Mouse (Mus musculus): ENCODE data around the gene Kdelr2. TPM values are rescaled to one million over a fixed set of nuclear protein-coding genes. Genes with fewer than 3 reads are reported as not detected.

The Kdelr2 gene
- polyA plus RNA-seq, 1 experiment from 2014 or later = 492 TPM

DNA sequence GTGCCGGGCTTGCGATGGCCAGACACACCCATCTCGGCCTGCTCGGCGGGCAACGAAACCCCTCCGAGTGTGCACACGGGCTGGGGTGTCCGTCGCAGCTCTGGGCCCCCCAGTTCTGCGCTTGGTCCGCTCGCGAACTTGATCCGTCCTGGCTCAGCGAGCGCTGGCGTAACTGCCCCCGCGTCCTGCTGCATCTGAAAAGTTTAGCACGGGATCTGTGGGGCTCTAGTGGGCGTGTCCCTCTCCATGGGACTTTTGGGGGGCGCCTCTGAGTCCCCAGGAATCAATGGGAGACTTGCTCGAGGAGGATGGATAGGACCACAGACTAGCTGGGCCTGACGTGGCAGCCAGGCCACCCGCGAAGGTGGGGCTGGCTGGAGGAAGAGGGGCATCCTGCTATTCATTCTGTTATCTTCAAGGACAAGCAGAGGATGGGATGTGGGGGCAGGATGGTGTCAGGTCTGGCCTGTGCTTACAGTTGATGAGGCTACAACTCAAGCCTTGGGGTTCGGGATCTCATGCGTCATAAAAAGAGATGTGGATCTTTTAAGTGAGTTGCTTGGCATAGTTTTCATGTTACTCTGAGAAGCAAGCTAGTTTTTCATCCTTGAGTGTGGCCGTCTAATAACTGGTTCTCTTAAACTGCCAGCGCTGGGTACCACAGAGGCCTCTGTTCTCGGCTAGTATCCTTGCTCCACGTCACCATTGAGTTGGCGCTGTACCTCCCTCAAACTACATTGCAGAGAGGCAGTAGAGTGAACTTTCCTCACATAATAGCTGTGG is 701 bp downstream of the Kdelr2 start:
- Histone ChIP-seq H3K4me1 (peaks cover 32% of the 10 kb centered on the region), H3K4me3 (peak overlapping the region; percentile 99), H3K9me3 (no peaks in the 10 kb centered on the region), H3K36me3 (peaks cover 34% of the 10 kb centered on the region), H3K9ac (peak overlapping the region; percentile 99), H3K27ac (peak overlapping the region; percentile 95), H3K4me2 (peak overlapping the region; percentile 62), H3K27me3 (no peaks in the 10 kb centered on the region)
- 2% methylated on average over 34 of the region's 34 CpGs for WGBS
- ATAC-seq (ENCODE audit: insufficient number of reproducible peaks, low FRiP score, low TSS enrichment, low read depth) = peak; percentile 32; the same call in 1 of the 2 replicates

DNA sequence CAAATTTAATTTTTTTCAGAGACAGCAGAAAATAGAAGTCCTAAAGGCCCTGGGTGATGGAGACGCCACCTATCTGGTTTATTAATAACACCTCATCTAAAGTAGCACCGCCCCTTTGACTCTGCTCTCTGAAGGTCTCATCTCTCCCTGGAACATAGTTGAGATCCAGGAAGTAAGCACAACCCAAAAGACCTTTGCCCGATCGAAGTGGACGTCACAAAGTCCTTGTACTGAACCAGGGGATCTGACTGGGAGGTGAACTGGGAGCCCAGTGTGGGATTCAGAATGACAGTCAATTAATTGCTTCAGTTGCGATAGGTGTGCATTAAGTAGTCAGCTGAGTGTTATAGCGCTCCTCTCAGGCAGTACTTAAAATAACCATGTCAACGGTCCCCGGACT is 1.6 kb downstream of the Kdelr2 start:
- Histone ChIP-seq H3K27ac (0 out of 2 replicates have a peak overlapping the region, but pooled peaks have one; percentile 14), H3K4me2 (peak overlapping the region; percentile 62), H3K4me1 (peaks cover 32% of the 10 kb centered on the region), H3K9me3 (no peaks in the 10 kb centered on the region), H3K27me3 (no peaks in the 10 kb centered on the region), H3K36me3 (peaks cover 37% of the 10 kb centered on the region), H3K4me3 (peak overlapping the region; percentile 99), H3K9ac (no peak overlapping the region)
- 81% methylated on average over 9 of the region's 9 CpGs for WGBS
- ATAC-seq (ENCODE audit: insufficient number of reproducible peaks, low FRiP score, low TSS enrichment, low read depth) = no peak

DNA sequence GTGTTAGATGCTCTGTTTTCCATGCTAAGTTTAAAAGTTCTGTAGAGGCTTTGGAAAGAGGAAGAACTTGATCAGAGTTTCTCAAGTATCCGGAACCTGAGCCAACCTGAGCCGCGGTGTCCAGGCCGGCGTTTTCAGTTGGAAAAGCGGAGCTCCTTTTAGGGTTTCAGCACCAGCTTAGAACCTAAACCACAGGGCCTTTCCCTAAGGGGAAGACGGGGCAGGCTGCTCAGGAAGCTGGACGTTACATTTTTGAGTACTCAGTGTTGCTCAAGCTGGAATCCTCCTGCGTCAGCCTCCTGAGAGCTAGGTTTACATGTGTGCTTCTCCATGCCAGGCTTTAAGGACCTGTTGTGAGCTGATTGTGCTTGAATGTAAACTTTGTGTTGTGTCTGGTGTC is 2.9 kb downstream of the Kdelr2 start:
- Histone ChIP-seq H3K27me3 (no peaks in the 10 kb centered on the region), H3K27ac (no peak overlapping the region), H3K9ac (no peak overlapping the region), H3K4me3 (no peak overlapping the region), H3K9me3 (no peaks in the 10 kb centered on the region), H3K36me3 (peaks cover 46% of the 10 kb centered on the region), H3K4me2 (no peak overlapping the region), H3K4me1 (peaks cover 39% of the 10 kb centered on the region)
- 90% methylated on average over 9 of the region's 9 CpGs for WGBS
- ATAC-seq (ENCODE audit: insufficient number of reproducible peaks, low FRiP score, low TSS enrichment, low read depth) = no peak

DNA sequence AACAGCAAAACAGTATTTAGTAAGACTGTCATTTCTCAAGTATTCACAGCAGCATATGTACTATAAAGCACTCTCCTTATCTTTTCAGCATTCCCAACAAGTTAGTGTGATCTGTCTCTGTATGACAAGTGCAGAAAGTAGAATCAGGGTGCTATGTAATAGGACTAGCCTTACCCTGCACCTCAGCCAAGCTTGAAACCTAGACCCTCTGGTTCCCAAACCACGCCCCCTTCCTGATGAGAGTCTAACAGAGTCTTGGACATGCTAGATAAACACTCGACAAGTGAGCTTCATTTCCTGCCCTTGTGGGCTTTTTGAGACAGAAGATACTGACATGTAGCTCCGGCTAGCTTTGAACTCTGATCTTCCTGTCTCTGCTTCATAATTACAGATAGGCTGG is 5.6 kb downstream of the Kdelr2 start:
- no peak overlapping the region for H3K4me2 ChIP-seq
- H3K36me3 ChIP-seq = peaks cover 65% of the 10 kb centered on the region
- ATAC-seq (ENCODE audit: insufficient number of reproducible peaks, low FRiP score, low TSS enrichment, low read depth) = no peak
- no peaks in the 10 kb centered on the region for H3K9me3 ChIP-seq
- no peak overlapping the region for H3K27ac ChIP-seq
- H3K9ac ChIP-seq = no peak overlapping the region
- WGBS = 70% methylated on average over 3 of the region's 3 CpGs
- H3K4me3 ChIP-seq = no peak overlapping the region
- H3K27me3 ChIP-seq = no peaks in the 10 kb centered on the region
- peaks cover 28% of the 10 kb centered on the region for H3K4me1 ChIP-seq

DNA sequence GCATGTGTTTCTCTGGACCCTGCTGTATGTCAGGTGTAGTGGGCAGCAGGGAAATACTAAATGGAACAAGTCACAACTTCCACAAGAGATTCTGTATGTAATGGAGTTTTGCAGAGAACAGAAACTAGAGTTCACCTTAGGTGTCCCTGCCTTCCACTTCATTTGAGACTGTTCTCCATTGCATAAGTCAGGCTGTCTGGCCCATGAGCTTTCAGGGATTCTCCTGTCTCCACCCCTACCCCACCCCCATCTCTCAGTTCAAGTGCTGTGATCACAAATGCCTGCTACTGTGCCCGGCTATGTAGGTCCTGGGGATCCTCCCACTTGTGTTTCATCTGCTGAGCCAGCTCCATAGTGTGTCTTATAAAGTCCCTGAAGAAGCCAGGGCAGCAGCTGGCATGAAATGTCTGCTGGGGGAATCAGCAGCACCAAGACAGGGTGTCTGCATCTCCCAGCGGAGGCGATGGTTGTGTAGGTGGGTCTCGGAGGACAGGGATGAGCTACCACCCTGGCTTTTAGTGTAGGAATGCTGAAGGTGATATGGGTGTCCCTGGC is 7.3 kb downstream of the Kdelr2 start:
- no peak for ATAC-seq (ENCODE audit: insufficient number of reproducible peaks, low FRiP score, low TSS enrichment, low read depth)
- no peaks in the 10 kb centered on the region for H3K9me3 ChIP-seq
- no peak overlapping the region for H3K9ac ChIP-seq
- H3K27ac ChIP-seq = no peak overlapping the region
- peaks cover 68% of the 10 kb centered on the region for H3K36me3 ChIP-seq
- WGBS = 85% methylated on average over 4 of the region's 4 CpGs
- H3K4me1 ChIP-seq = peaks cover 15% of the 10 kb centered on the region
- H3K4me2 ChIP-seq = no peak overlapping the region
- H3K27me3 ChIP-seq = no peaks in the 10 kb centered on the region
- no peak overlapping the region for H3K4me3 ChIP-seq

DNA sequence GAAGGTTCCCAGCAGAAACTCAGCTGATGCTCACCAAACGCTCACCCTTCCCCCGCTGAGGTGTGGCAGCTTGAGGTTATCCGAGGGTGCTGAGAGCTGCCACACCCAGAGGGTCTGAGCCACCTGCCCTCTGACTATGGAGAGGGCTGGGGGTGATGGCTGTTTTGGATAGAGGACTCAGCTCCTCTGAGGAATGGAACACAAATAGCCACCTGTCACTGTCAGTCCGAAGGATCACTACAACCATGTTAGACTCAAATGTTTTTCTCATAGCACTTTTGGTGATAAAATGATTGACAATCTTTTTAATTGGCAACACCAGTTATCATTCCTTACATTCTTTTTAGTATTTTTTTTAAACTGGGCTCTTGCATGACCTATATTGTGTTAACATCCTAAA is 17.8 kb downstream of the Kdelr2 start:
- H3K9me3 ChIP-seq = no peaks in the 10 kb centered on the region
- WGBS = 78% methylated on average over 4 of the region's 4 CpGs

DNA sequence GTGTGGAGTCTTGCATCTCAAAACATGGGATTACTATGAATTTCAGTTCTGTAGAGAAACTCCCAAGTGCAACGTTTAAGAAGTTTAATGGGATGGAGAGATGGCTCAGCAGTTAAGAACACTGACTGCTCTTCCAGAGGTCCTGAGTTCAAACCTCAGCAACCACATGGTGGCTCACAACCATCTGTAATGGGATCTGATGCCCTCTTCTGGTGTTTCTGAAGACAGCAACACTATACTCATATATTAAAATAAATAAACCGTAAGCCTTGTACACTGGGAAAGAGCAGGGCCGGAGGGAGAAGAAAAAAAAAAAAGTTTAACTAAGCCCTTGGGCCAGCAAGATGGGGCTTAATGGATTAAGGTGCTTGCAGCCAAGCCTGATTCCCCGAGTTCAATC is 19.4 kb downstream of the Kdelr2 start:
- ATAC-seq (ENCODE audit: insufficient number of reproducible peaks, low FRiP score, low TSS enrichment, low read depth) = no peak
- no peak overlapping the region for H3K27ac ChIP-seq
- H3K4me3 ChIP-seq = no peak overlapping the region
- WGBS = 81% methylated on average over 4 of the region's 4 CpGs
- H3K36me3 ChIP-seq = peaks cover 49% of the 10 kb centered on the region
- H3K4me2 ChIP-seq = no peak overlapping the region
- no peaks in the 10 kb centered on the region for H3K9me3 ChIP-seq
- no peak overlapping the region for H3K9ac ChIP-seq
- no peaks in the 10 kb centered on the region for H3K4me1 ChIP-seq
- H3K27me3 ChIP-seq = no peaks in the 10 kb centered on the region

More for the DNA sequence above, 17.8 kb downstream of the Kdelr2 start:
- no peak for ATAC-seq (ENCODE audit: insufficient number of reproducible peaks, low FRiP score, low TSS enrichment, low read depth)
- Histone ChIP-seq H3K4me2 (no peak overlapping the region), H3K9ac (no peak overlapping the region), H3K4me1 (no peaks in the 10 kb centered on the region), H3K27me3 (no peaks in the 10 kb centered on the region), H3K36me3 (peaks cover 63% of the 10 kb centered on the region), H3K4me3 (no peak overlapping the region), H3K27ac (no peak overlapping the region)

DNA sequence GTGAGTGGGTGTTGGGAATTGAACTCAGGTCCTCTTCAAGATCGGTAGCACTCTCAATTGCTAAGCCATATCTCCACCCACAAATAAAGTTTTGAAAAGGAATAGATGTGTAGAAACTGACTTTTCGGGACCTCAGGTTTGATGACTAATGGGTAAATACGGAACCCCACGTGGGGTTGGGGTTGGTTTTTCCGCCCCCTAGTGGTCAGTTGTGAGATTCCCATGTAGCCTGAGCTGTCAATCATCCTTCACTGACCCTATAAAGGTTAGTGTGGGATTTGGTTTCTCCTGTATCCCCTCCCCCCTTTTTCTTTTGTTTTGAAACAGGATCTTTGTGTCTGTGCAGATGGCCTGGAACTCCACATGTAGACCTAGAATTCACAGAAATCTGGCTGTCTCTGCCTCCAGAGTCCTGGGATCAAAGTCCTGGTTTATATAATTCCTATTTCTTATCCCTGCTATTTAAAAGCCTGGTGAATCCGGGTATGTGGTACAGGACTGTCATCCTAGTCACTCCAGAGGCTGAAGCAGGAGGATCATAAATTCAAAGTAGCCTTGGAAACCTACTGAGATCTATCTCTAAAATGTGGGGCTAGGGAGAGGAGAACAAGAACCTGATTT is 20.4 kb downstream of the Kdelr2 start:
- 26% methylated on average over 6 of the region's 6 CpGs for WGBS
- no peak overlapping the region for H3K27ac ChIP-seq
- H3K36me3 ChIP-seq = peaks cover 39% of the 10 kb centered on the region
- ATAC-seq (ENCODE audit: insufficient number of reproducible peaks, low FRiP score, low TSS enrichment, low read depth) = no peak
- H3K9me3 ChIP-seq = no peaks in the 10 kb centered on the region
- no peaks in the 10 kb centered on the region for H3K4me1 ChIP-seq
- H3K4me2 ChIP-seq = no peak overlapping the region
- H3K27me3 ChIP-seq = no peaks in the 10 kb centered on the region
- no peak overlapping the region for H3K4me3 ChIP-seq
- H3K9ac ChIP-seq = no peak overlapping the region

DNA sequence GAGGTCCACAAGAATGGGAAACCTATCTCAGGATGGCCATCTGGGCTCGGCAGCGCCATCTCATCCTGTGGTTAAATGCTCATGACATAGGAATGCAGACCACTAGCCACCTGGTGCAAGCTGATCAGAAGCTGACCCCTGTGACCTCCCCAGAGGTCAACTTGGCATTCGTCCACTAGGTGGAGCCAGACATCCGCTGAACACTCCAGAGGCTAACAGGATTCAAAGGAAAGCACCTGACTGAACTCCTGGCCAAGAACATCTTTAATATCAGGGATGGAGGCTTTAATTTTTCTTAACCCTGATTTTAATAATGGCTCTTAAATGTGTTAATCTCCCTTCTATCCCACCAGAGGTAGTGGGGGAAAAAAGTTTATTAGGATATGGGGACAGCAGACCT is 30.8 kb downstream of the Kdelr2 start:
- Histone ChIP-seq H3K27me3 (no peaks in the 10 kb centered on the region), H3K4me1 (no peaks in the 10 kb centered on the region), H3K36me3 (no peaks in the 10 kb centered on the region), H3K9ac (no peak overlapping the region), H3K4me2 (no peak overlapping the region), H3K4me3 (no peak overlapping the region), H3K9me3 (no peaks in the 10 kb centered on the region), H3K27ac (no peak overlapping the region)
- under 1% methylated on average over 4 of the region's 4 CpGs for WGBS
- ATAC-seq (ENCODE audit: insufficient number of reproducible peaks, low FRiP score, low TSS enrichment, low read depth) = no peak

DNA sequence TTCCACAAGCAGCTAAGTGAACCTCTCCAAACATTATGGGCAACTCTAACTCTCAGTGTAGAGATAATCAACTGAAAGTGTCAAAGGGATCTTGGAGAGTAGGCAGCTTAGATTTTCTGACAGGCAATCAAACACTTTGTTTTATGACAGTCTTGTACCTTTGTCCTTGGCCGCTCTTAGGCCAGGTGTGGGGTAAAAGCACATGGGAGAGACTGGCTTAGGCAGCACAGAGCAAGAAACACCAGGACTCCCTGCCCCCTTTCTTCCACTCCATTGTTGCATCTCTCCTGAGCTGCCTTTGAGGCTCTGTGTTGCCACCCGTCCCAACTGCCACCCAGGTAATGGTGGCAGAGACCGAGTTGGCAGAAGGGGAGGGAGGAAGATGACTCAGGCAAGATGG is 37.7 kb downstream of the Kdelr2 start:
- WGBS = 68% methylated on average over 3 of the region's 3 CpGs

DNA sequence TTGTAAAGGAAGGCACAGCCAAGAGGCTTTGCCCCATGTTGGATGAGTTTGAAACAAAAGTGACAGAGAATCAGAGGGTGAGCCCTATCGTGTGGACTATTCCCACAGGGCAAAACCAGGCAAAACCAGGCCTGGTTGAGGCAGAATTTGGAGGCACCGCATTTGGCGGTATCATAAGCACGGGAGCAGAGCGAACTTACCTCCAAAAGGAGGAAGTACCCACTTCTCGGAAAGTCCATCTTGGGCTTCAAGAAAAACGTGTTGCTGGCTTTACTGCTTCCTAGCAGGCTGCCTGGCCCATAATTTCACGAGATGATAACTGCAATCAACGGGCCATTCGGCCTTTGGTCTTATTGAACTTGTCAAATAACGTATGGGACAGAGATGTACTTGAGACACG is 38.1 kb downstream of the Kdelr2 start:
- Histone ChIP-seq H3K27ac (no peak overlapping the region), H3K27me3 (no peaks in the 10 kb centered on the region), H3K36me3 (no peaks in the 10 kb centered on the region), H3K4me2 (no peak overlapping the region), H3K4me3 (no peak overlapping the region), H3K4me1 (no peaks in the 10 kb centered on the region), H3K9ac (no peak overlapping the region), H3K9me3 (no peaks in the 10 kb centered on the region)
- WGBS = 78% methylated on average over 12 of the region's 12 CpGs
- ATAC-seq (ENCODE audit: insufficient number of reproducible peaks, low FRiP score, low TSS enrichment, low read depth) = no peak

More for the DNA sequence above, 37.7 kb downstream of the Kdelr2 start:
- no peak overlapping the region for H3K9ac ChIP-seq
- no peaks in the 10 kb centered on the region for H3K27me3 ChIP-seq
- ATAC-seq (ENCODE audit: insufficient number of reproducible peaks, low FRiP score, low TSS enrichment, low read depth) = no peak
- H3K4me3 ChIP-seq = no peak overlapping the region
- H3K4me1 ChIP-seq = no peaks in the 10 kb centered on the region
- no peak overlapping the region for H3K27ac ChIP-seq
- H3K36me3 ChIP-seq = no peaks in the 10 kb centered on the region
- no peak overlapping the region for H3K4me2 ChIP-seq
- H3K9me3 ChIP-seq = no peaks in the 10 kb centered on the region

DNA sequence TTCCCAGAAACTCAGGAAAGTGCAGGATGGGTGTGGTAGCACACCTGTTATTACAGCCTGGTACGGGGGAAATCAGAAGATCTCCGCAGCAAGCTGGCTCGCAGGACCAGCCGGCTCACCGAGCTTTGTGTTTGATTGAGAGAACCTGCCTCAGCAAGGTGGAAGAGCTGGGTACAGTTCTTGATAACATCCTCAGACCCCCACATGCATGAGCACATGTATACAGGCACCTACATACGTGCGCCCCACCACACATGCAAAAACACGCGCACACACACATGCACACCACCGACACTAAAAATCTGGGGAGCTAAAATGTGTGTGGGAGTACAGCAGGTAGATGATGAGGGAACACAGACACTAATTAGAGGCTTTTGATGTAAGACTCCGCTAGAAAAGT is 60.0 kb downstream of the Kdelr2 start:
- H3K36me3 ChIP-seq = 0 out of 2 replicates have a peak, but pooled peaks cover 3% of the 10 kb centered on the region
- peaks cover 13% of the 10 kb centered on the region for H3K4me1 ChIP-seq
- no peak overlapping the region; the same call in 1 of the 2 replicates for H3K9ac ChIP-seq
- peak overlapping the region; percentile 83 for H3K4me2 ChIP-seq
- H3K27ac ChIP-seq = no peak overlapping the region
- no peaks in the 10 kb centered on the region for H3K9me3 ChIP-seq
- ATAC-seq (ENCODE audit: insufficient number of reproducible peaks, low FRiP score, low TSS enrichment, low read depth) = no peak
- no peaks in the 10 kb centered on the region for H3K27me3 ChIP-seq
- peak overlapping the region; percentile 74 for H3K4me3 ChIP-seq
- WGBS = 69% methylated on average over 11 of the region's 11 CpGs
